Mouse (Mus musculus) brain, embryonic 14.5 days (tissue): ENCODE measurements around the gene Tmbim4.

Experiments
- CTCF ChIP-seq: fragments of 200-500 bp; IDR thresholded peaks from 2 replicates; pipeline ENCODE4 v1.5.1; 2012; ENCODE audit warnings: inconsistent platforms, mild to moderate bottlenecking, moderate library complexity, borderline replicate concordance; ENCODE audit not compliant: insufficient read depth, insufficient read length; ENCODE audit errors: extremely low read depth
- POLR2A ChIP-seq: fragments of 200-500 bp; IDR thresholded peaks from 2 replicates; pipeline ENCODE4 v1.6.1; 2012; ENCODE audit warnings: mild to moderate bottlenecking, inconsistent platforms, borderline replicate concordance; ENCODE audit not compliant: poor library complexity, insufficient read depth, insufficient read length, severe bottlenecking; ENCODE audit errors: extremely low read depth

DNA sequence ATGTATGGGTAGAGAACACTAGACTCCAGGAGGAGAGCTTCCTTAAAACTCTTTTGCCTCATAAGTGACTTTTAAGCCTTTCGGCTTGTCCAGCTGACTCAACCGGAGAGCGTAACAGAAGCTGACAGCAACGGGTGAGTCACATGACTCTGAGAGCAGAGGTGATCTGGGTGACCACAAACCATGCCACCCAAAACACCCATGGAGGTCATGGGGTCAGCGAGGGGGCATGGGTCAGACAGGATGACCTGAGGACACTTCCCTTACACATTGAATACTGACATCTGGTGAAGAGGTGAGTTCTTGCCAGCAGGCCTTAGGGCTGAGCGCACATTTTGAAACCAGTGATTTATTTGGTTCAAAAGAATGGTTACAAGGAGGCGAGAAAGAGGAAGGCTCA lies 49.7 kb upstream of the Tmbim4 start:
- TF ChIP-seq POLR2A (no peak), CTCF (no peak)
